Mouse (Mus musculus) thymus, postnatal 0 days (tissue): Measurements from ENCODE around the gene Cabp2. TPM values are rescaled to one million over a fixed set of nuclear protein-coding genes. Genes with fewer than 3 reads are reported as not detected.
A peak's percentile ranks its signal among the peaks of the same experiment; 100 is the strongest.
"Not testable (repeated sequence)": the region's sequence is repeated elsewhere in the genome, so short reads cannot be mapped to it uniquely, and the experiment has no call there.

Source experiments
- DNase-seq: peaks from one replicate; pipeline ENCODE4 v3.0.0-alpha.2; 2015; ENCODE audit warnings: low spot score
- polyA plus RNA-seq: library from polyadenylated mRNA; unstranded; fragments of >200 nt; fragmentation: Nextera tagmentation; extraction: Ambion mirVana; gene quantifications from 2 replicates; pipeline ENCODE4 v1.2.1, GENCODE M21; 2015

The Cabp2 gene
- polyA plus RNA-seq, 1 experiment from 2014 or later, result 0.42 TPM

- peak; percentile 77 for DNase-seq
Observed at GRCm38 (mm10) chr19:4100718-4101261, 19.4 kb downstream of the Cabp2 start.

- DNase-seq, result no peak
Observed at GRCm38 (mm10) chr19:4101466-4101865, 20.1 kb downstream of the Cabp2 start.

- no peak for DNase-seq
Observed at GRCm38 (mm10) chr19:4102049-4102448, 20.7 kb downstream of the Cabp2 start.

- DNase-seq, result no peak
Observed at GRCm38 (mm10) chr19:4102626-4103025, 21.2 kb downstream of the Cabp2 start.

GRCm38 (mm10) chr19:4103294-4103693, 21.9 kb downstream of the Cabp2 start:
- no peak for DNase-seq

GRCm38 (mm10) chr19:4103792-4104191, 22.4 kb downstream of the Cabp2 start:
- peak; percentile 85 for DNase-seq

- no peak for DNase-seq
Observed at GRCm38 (mm10) chr19:4104675-4105194, 23.4 kb downstream of the Cabp2 start.

GRCm38 (mm10) chr19:4106654-4107053, 25.3 kb downstream of the Cabp2 start:
- no peak for DNase-seq

GRCm38 (mm10) chr19:4108535-4108934, 27.2 kb downstream of the Cabp2 start:
- no peak for DNase-seq

- DNase-seq, result no peak
Observed at GRCm38 (mm10) chr19:4112063-4112960, 30.9 kb downstream of the Cabp2 start.

GRCm38 (mm10) chr19:4113186-4113805, 31.9 kb downstream of the Cabp2 start:
- no peak for DNase-seq

- DNase-seq, result peak; percentile 66
Observed at GRCm38 (mm10) chr19:4113806-4114230, 32.4 kb downstream of the Cabp2 start.

- DNase-seq, result no peak
Observed at GRCm38 (mm10) chr19:4114551-4114950, 33.2 kb downstream of the Cabp2 start.

- no peak for DNase-seq
Observed at GRCm38 (mm10) chr19:4115144-4115543, 33.8 kb downstream of the Cabp2 start.

- no peak for DNase-seq
Observed at GRCm38 (mm10) chr19:4115816-4116215, 34.4 kb downstream of the Cabp2 start.

GRCm38 (mm10) chr19:4117006-4117405, 35.6 kb downstream of the Cabp2 start:
- no peak for DNase-seq

GRCm38 (mm10) chr19:4118350-4118749, 37.0 kb downstream of the Cabp2 start:
- no peak for DNase-seq

GRCm38 (mm10) chr19:4119716-4120487, 38.5 kb downstream of the Cabp2 start:
- peak; percentile 84 for DNase-seq

GRCm38 (mm10) chr19:4120496-4120895, 39.1 kb downstream of the Cabp2 start:
- DNase-seq, result no peak

- DNase-seq, result peak; percentile 100
Observed at GRCm38 (mm10) chr19:4121097-4121805, 39.9 kb downstream of the Cabp2 start.

- DNase-seq, result not testable (repeated sequence)
Observed at GRCm38 (mm10) chr19:4121896-4122295, 40.5 kb downstream of the Cabp2 start.
